Mouse (Mus musculus): ENCODE data around the gene Pan2.

Gene Pan2

DNA sequence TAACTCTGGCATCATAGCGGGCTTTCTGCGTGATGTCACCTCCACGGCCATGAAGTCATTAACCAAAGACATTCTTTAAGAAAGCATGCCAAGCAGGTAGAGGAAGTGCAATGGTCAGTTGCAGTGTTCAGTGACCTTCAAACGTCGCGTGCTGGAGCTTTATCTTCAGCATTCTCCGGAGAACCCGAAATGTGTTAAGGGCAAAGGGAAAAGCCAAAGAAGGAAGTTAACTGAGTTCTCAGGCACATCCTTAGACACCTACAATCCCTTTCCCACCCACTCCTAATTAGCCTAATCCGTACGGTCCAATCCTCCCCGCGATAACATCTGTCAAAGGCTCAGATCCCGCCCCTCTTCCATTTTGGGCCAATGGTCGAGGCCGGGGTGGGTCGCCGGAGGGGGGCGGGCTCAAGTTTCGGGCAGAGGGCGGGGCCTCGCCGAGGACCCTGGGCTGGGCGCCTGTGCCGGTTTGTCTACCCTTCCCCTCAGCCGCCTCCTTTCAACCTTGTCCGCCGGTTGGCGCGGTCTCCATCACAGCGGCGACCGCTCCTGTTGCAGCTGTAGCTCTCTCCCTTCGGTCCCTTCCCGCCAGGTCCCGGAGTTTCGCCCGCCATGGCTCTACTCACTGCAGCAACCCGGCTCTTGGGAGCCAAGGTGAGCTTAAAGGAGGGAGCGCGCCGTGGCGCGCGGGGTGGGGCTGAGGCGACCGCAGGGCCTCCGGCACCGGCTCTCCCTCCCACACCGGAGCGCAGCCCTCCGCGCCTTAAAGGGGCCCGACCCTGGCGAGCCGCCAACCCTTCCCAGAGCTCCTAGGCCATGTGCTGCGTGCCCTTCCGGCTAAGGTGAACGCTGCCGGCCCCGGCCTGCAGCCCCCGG, 34.4 kb downstream of the Pan2 start, which contains the start of gene Cs:
Gene Cs (plus strand): TSS at position 429 of the 876 bp plus-strand sequence.
- DNase-seq = peak; percentile 98

DNA sequence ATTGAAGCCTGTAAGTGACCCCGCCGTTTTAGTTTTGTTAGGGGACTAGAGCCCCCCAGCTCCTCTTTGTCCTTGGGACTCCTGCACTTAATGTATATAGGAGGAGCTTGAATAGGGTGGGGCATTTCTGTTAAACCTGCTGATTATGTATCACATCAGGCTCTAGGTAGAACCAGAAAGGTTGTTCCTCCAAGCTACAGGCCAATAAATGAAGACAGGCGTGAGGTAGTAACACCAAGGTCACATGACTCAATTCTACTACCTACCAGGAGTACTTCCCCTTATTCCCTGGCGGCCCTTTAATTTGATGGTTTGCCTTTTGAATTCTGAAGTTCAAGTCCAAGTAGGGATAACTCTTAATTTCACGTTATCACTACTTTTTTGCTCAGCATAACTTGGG, 35.3 kb downstream of the Pan2 start:
- DNase-seq = no peak

DNA sequence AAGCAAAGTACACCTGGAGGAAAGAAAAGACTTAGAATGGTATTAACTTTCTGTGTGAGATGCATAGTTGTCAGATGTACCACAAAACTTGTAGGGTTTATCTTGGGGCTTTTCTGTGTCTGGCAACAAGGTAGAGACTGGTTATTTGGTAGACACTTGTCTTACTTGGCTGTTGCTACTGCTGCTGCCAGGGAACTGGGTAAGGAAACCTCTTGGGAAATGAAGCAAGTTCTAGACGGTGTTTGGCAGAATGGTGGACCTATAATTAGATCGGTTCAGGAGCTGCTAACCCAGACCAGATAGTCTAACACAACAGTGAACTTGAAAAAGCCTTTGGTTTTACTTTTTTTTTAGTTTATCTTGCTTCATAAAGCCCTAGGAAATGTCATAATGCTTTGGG, 35.8 kb downstream of the Pan2 start:
- no peak for DNase-seq

GRCm38 (mm10) chr10:128340257-128340656, 37.1 kb downstream of the Pan2 start:
- no peak for DNase-seq

GRCm38 (mm10) chr10:128343436-128343835, 40.3 kb downstream of the Pan2 start:
- no peak for DNase-seq

- peak; percentile 81 for DNase-seq
Observed at GRCm38 (mm10) chr10:128344568-128345275, 41.6 kb downstream of the Pan2 start.

DNA sequence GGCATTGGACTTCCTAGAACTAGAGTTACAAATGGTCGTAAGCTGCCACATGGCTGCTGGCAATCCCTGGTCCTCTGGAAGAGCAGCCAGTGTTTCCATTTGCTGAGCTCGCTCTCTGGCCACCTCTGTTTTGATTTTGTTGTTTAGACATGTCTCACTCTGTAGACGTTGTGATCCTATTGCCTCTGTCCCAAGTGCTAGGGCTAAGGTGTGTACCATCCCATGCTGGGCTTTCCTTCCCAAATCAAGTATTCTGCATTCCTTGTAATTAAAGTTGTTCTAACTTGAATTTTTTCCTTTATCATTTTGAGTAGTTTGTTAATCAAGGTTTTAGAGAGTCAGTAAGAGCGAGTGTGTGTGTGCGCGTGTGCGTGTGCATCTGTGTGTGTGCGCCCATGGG, 44.4 kb downstream of the Pan2 start:
- no peak for DNase-seq

DNA sequence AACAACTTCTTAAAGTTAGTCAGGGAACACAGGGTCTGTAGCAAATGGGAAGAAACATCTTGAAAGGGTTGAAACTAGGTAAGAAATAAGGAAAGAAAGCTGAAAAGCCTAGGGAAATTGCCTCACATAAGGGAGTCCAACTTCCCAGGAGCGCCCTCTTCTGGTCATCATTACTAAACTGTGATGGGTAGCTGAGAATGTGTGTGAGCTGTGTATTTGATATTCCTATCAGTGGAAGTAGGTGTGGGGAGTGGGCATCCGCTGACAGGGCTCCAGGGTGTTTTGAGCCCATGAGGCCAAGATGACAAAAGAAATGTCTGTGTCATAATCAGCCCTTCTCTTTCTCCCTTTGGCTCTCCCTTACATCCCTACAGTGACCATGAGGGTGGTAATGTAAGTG, 55.7 kb downstream of the Pan2 start:
- peak; percentile 52 for DNase-seq

DNA sequence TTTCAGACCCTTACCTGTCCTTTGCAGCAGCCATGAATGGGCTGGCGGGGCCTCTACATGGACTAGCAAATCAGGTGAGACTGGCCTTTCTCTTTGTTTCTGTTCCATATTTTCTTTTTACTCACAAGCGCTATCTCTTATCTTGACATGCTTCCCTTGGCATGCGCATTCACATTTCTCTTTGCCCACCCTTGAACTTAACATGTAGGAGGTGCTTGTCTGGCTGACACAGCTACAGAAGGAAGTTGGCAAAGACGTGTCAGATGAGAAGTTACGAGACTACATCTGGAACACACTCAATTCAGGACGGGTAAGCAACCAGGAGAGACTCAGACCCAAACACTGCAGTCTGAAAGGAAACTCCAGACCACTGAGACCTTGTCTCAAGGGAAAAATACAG, 56.1 kb downstream of the Pan2 start:
- no peak for DNase-seq

GRCm38 (mm10) chr10:128361836-128362235, 58.7 kb downstream of the Pan2 start:
- DNase-seq = no peak

GRCm38 (mm10) chr10:128362568-128362967, 59.4 kb downstream of the Pan2 start:
- DNase-seq = peak; percentile 30

DNA sequence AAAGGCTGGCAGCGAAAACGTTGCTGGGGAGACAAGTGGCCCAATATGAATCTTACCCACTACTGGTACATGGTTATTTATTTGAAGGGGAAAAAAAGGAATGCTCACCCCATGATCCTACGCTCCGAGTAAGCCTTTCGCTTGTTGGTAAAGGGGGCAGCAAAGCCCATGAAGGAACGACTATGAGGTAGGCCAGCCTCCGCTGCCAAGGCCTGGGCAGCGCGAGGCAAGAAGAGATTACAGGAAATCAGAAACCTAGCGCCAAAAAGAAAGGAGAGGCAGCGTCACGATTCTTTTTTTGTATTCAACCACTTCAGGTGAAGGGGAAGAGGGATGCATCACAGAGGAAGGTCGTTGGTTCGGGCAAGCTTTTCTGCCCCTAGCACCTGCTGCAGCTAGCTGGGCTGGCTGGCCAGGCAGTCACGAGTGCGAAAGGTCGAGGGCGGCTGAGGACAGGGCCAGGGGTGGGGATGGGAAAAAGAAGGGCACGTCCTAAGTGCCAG, 64.8 kb downstream of the Pan2 start:
- no peak for DNase-seq

DNA sequence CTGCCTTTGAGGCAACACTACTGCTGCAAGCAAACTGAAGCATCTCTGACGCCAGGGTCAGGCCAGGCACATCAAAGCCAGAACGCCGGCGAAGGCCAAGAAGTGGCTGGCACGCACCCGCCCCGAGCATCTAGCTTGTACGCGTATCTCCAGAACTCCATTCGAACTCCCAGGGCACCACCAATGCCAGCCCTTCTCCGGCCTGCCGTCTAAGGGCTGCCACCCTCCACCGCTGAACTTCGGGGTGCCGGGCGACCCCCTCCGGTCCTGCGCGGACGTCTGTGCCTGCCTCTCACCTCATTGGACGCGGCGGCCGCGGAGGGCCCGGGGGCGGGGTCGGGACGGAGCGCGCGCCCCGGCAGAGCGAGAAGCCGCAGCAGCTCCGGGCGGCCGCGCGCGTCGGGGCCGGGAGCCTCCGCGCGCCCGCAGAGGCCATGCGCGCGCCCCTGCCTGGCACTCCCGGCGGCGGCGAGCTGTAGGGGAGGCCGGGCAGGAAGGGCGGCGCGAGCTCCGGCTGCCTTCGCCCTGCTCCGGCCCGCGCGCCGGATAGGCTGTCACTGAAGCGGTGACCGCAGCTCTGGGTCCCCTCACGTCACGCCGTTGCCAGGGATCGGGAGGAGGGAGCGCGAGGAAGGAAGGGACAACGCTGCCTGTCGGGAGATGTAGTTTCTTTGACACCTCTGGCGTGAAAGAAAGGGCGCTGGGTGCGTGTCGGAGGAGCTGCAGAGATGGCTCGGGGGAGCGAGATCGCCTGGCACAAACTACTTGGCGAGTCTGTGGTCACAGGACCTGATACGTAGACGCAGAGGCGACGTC, 65.5 kb downstream of the Pan2 start, which contains the start of gene Coq10a:
Gene Coq10a (minus strand): TSS at position 596 of the 816 bp plus-strand sequence.
- DNase-seq = peak; percentile 91

- DNase-seq = no peak
Observed at GRCm38 (mm10) chr10:128369218-128369543, 66.0 kb downstream of the Pan2 start.

- DNase-seq = no peak
Observed at GRCm38 (mm10) chr10:128369599-128369998, 66.5 kb downstream of the Pan2 start.

DNA sequence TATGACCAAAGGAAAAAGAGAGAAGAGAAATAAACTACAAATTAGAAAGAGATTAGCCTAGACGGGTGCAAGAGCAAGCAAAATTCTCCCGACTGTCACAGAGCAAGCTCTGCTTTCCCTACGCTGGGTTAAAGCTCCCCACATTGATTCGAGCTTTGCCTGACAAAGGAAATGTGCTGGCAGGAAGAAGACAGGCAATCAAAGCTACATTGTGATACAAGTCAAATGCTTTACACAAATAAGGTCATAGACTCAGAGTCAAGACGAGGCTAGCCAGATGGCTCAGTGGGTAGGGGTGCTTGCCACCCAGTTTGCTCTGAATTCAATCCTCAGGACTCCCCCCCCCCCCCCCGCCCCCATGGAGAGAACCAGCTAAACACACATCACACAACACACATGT, 66.9 kb downstream of the Pan2 start:
- DNase-seq = no peak

DNA sequence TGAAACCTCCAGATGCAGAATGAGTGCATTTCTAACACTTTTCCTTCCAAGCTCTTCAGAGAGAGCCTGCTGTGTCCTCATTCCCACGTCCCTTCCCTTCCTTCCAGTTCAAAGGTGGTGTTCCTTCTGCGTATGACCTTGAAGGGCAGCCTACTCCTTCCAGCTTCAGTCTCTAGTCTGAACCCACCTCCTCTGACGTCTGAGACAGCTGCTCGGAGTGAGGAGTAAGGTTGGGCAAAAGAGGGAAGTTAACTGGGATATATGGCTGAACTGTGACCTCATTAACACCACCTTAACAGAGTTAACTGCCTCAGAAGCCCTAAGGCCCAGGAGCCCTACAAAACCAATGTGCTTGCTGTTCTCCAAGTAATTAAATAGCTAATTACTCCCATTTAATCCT, 67.5 kb downstream of the Pan2 start:
- no peak for DNase-seq
